Mouse (Mus musculus): ENCODE results near the gene Gm36176. TPM values are rescaled to one million over a fixed set of nuclear protein-coding genes. Genes with fewer than 3 reads are reported as not detected.
"Not testable (repeated sequence)": the region's sequence is repeated elsewhere in the genome, so short reads cannot be mapped to it uniquely, and the experiment has no call there.

The Gm36176 gene
- not detected in 2 replicates for polyA plus RNA-seq (2016; fragmentation: Nextera tagmentation; extraction: Ambion mirVana)

- H3K9me3 ChIP-seq = peaks cover 22% of the 10 kb centered on the region; the same call in 1 of the 2 replicates
- no peaks in the 10 kb centered on the region for H3K36me3 ChIP-seq (replicated peaks)
- no peak within 1 kb of the TSS for H3K4me3 ChIP-seq
- H3K27me3 ChIP-seq (ENCODE audit: poor library complexity, severe bottlenecking) = no peaks in the 10 kb centered on the region
- DNase-seq (ENCODE audit: extremely low spot score, low spot score) = no peak
- H3K27ac ChIP-seq = 0 out of 2 replicates have a peak within 1 kb of the TSS, but pooled peaks have one; percentile 15
- 76% methylated on average over 3 of the region's 3 CpGs for WGBS
- H3K4me1 ChIP-seq = no peaks in the 10 kb centered on the region
Measured at GRCm38 (mm10) chr10:77846503-77846902, at the start of gene Gm36176. Gene Gm36176 (plus strand): TSS chr10:77846803.

- no peak overlapping the region for H3K4me3 ChIP-seq
- 21% methylated on average over 3 of the region's 3 CpGs for WGBS
- no peaks in the 10 kb centered on the region for H3K36me3 ChIP-seq (replicated peaks)
- H3K4me1 ChIP-seq = peaks cover 35% of the 10 kb centered on the region
- H3K27ac ChIP-seq = peak overlapping the region; percentile 68
- no peaks in the 10 kb centered on the region for H3K9me3 ChIP-seq
- H3K27me3 ChIP-seq (ENCODE audit: poor library complexity, severe bottlenecking) = no peaks in the 10 kb centered on the region
- no peak for DNase-seq (ENCODE audit: extremely low spot score, low spot score)
Measured at GRCm38 (mm10) chr10:77797677-77798076, 48.9 kb upstream of the Gm36176 start.

- not testable (repeated sequence) for H3K9me3 ChIP-seq; H3K27me3 ChIP-seq (ENCODE audit: poor library complexity, severe bottlenecking); H3K4me3 ChIP-seq; H3K36me3 ChIP-seq (replicated peaks); DNase-seq (ENCODE audit: extremely low spot score, low spot score)
- 46% methylated on average over 3 of the region's 3 CpGs for WGBS
- Histone ChIP-seq H3K4me1 (peaks cover 32% of the 10 kb centered on the region), H3K27ac (peak overlapping the region; percentile 68)
Measured at GRCm38 (mm10) chr10:77798164-77798920, 48.3 kb upstream of the Gm36176 start.

DNA sequence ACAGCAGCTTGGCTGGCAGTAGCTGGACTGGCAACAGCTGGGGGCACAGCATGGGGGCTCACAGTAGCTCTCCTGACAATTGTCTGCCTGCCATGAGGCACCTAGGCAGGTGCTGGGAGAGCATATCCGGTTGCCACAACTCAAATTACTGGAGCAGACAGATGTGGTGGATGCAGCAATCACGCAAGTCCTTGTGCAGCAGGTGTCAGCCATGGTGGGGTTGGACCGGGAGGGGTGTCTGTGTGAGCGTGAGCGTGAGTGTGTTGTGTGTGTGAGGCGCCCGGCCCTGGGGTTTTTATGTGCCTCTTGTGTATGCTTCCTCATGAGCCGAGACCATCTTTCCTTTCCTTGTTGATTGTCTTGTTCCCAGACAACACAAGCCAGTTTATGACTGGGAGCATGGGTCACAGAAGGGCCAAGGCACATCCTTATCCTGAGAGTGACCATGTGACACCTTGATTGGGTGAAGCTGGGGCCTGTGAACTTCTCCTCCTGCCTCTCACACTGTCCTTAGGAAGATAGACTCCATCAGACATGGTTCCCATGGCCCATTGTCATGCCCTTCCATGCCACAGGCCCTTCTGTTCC is 47.6 kb upstream of the Gm36176 start, which contains the start of gene Gm19668:
Gene Gm19668 (minus strand): TSS at position 213 of the 588 bp plus-strand sequence.
- H3K27ac ChIP-seq = peak within 1 kb of the TSS; percentile 68
- H3K4me1 ChIP-seq = peaks cover 26% of the 10 kb centered on the region
- no peak within 1 kb of the TSS for H3K4me3 ChIP-seq
- H3K9me3 ChIP-seq = no peaks in the 10 kb centered on the region
- 56% methylated on average over 8 of the region's 8 CpGs for WGBS
- no peaks in the 10 kb centered on the region for H3K27me3 ChIP-seq (ENCODE audit: poor library complexity, severe bottlenecking)
- no peak for DNase-seq (ENCODE audit: extremely low spot score, low spot score)
- no peaks in the 10 kb centered on the region for H3K36me3 ChIP-seq (replicated peaks)

GRCm38 (mm10) chr10:77804095-77804494 is 42.5 kb upstream of the Gm36176 start:
- Histone ChIP-seq H3K4me3 (no peak overlapping the region), H3K4me1 (peaks cover 3% of the 10 kb centered on the region), H3K36me3 (replicated peaks) (no peaks in the 10 kb centered on the region), H3K27me3 (ENCODE audit: poor library complexity, severe bottlenecking) (no peaks in the 10 kb centered on the region), H3K9me3 (peaks cover 8% of the 10 kb centered on the region), H3K27ac (no peak overlapping the region)
- no peak for DNase-seq (ENCODE audit: extremely low spot score, low spot score)
- WGBS = 88% methylated on average over 3 of the region's 3 CpGs

- H3K27me3 ChIP-seq (ENCODE audit: poor library complexity, severe bottlenecking) = no peaks in the 10 kb centered on the region
- no peak for DNase-seq (ENCODE audit: extremely low spot score, low spot score)
- H3K27ac ChIP-seq = no peak within 1 kb of the TSS
- WGBS = 77% methylated on average over 5 of the region's 5 CpGs
- no peak within 1 kb of the TSS for H3K4me3 ChIP-seq
- peaks cover 4% of the 10 kb centered on the region; the same call in 1 of the 2 replicates for H3K4me1 ChIP-seq
- H3K36me3 ChIP-seq (replicated peaks) = no peaks in the 10 kb centered on the region
- H3K9me3 ChIP-seq = peaks cover 15% of the 10 kb centered on the region
Measured at GRCm38 (mm10) chr10:77811743-77812142, 34.9 kb upstream of the Gm36176 start, which contains the start of gene Gm9507. Gene Gm9507 (minus strand): TSS chr10:77811843.

- 61% methylated on average over 4 of the region's 4 CpGs for WGBS
- no peak for DNase-seq (ENCODE audit: extremely low spot score, low spot score)
Measured at GRCm38 (mm10) chr10:77814382-77814781, 32.2 kb upstream of the Gm36176 start, which contains the start of gene Gm2696. Gene Gm2696 (plus strand): TSS chr10:77814682.

DNA sequence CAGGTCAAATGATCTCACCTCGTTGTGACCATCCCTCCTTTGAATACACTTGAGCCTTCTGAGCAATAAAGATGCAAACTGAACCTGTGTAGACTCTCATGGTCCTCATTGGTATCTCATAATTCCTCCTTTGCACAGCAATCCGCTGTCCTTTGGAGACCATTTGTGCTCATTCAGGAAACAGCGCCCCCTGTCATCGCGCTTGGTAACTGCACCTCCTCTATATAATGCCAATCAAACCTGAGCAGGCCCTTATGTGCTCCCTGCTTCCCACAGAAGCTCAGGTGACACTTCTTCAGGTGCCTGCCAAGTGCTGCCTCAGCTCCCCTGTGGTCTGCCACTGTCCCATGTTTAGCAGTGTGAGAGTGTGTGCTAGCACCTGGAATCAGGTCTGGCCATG is 31.1 kb upstream of the Gm36176 start:
- Histone ChIP-seq H3K4me1 (peaks cover 11% of the 10 kb centered on the region), H3K27me3 (ENCODE audit: poor library complexity, severe bottlenecking) (no peaks in the 10 kb centered on the region), H3K27ac (no peak overlapping the region), H3K4me3 (no peak overlapping the region), H3K9me3 (no peaks in the 10 kb centered on the region), H3K36me3 (replicated peaks) (no peaks in the 10 kb centered on the region)
- 24% methylated on average over 5 of the region's 5 CpGs for WGBS
- peak; percentile 36 for DNase-seq (ENCODE audit: extremely low spot score, low spot score)

More at GRCm38 (mm10) chr10:77814382-77814781, 32.2 kb upstream of the Gm36176 start, which contains the start of gene Gm2696:
- Histone ChIP-seq H3K4me1 (peaks cover 11% of the 10 kb centered on the region), H3K27me3 (ENCODE audit: poor library complexity, severe bottlenecking) (no peaks in the 10 kb centered on the region), H3K4me3 (no peak within 1 kb of the TSS), H3K9me3 (peaks cover 6% of the 10 kb centered on the region; the same call in 1 of the 2 replicates), H3K27ac (0 out of 2 replicates have a peak within 1 kb of the TSS, but pooled peaks have one; percentile 3), H3K36me3 (replicated peaks) (no peaks in the 10 kb centered on the region)

DNA sequence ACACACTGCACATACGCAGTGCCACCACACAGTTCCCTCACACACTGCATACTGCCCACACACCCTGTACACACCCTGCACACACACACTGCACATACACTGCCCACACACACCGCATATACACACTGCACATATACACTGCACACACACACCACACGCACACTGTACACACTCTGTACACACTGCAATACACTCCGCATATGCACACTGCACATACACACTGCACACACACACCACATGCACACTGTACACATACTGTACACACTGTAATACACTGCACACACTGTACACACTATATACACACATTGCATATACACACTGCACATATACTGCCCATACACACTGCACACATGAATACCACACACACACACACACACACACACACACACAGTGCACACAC is 28.1 kb upstream of the Gm36176 start:
- DNase-seq (ENCODE audit: extremely low spot score, low spot score) = no peak
- WGBS = 92% methylated on average over 4 of the region's 4 CpGs
- no peaks in the 10 kb centered on the region for H3K36me3 ChIP-seq (replicated peaks)
- peaks cover 11% of the 10 kb centered on the region for H3K4me1 ChIP-seq
- peaks cover 1% of the 10 kb centered on the region; the same call in 1 of the 2 replicates for H3K9me3 ChIP-seq
- H3K27ac ChIP-seq = peak overlapping the region; percentile 25; the same call in 1 of the 2 replicates
- no peaks in the 10 kb centered on the region for H3K27me3 ChIP-seq (ENCODE audit: poor library complexity, severe bottlenecking)
- no peak overlapping the region for H3K4me3 ChIP-seq

DNA sequence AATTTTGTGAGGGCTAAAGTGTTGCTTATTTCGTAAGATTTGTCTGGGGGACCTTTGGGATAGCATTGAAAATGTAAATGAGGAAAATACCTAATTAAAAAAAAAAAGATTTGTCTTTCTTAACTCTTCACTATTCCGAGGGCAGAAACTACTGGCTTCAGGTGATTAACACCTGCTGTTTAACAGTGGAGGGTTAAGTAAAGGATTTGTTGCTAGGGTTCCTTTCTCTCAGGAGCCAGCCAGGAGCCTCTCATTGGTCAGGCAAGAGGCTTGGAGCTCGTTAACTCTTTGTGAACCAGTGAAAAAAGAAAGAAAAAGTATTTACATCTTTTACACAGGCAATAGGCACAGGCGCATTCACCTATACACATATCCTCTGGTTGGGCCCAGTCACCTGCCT is 27.4 kb upstream of the Gm36176 start:
- Histone ChIP-seq H3K4me3 (no peak overlapping the region), H3K27ac (0 out of 2 replicates have a peak overlapping the region, but pooled peaks have one; percentile 25), H3K27me3 (ENCODE audit: poor library complexity, severe bottlenecking) (no peaks in the 10 kb centered on the region), H3K36me3 (replicated peaks) (no peaks in the 10 kb centered on the region), H3K9me3 (peaks cover 8% of the 10 kb centered on the region; the same call in 1 of the 2 replicates), H3K4me1 (peaks cover 11% of the 10 kb centered on the region)
- DNase-seq (ENCODE audit: extremely low spot score, low spot score) = no peak
- 23% methylated on average over 4 of the region's 4 CpGs for WGBS

GRCm38 (mm10) chr10:77826951-77827350 is 19.7 kb upstream of the Gm36176 start, which contains the start of gene Krtap10-4:
Gene Krtap10-4 (minus strand): TSS chr10:77827095.
- Histone ChIP-seq H3K27me3 (ENCODE audit: poor library complexity, severe bottlenecking) (no peaks in the 10 kb centered on the region), H3K9me3 (peaks cover 8% of the 10 kb centered on the region; the same call in 1 of the 2 replicates), H3K4me1 (no peaks in the 10 kb centered on the region), H3K4me3 (no peak within 1 kb of the TSS), H3K27ac (no peak within 1 kb of the TSS), H3K36me3 (replicated peaks) (no peaks in the 10 kb centered on the region)
- 76% methylated on average over 6 of the region's 6 CpGs for WGBS
- DNase-seq (ENCODE audit: extremely low spot score, low spot score) = no peak

DNA sequence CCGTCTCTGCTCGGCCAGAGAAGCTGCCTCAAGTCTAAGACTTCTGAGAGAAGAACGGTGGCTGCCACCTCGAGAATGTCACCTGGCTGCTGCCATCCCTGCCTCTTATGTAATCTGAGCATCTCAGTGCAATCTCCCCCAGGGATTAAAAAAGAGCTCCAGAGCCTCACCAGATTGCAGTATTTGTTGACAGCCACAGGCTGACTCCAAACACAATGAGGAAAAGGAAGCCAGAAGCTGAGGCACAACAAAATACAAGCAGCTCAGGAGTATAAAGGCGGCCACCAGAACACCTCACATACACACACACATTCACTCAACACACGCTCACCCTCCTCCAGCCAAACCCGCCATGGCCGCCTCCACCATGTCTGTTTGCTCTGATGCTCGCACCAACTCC is 11.0 kb upstream of the Gm36176 start, which contains the start of gene Krtap10-10:
Gene Krtap10-10 (plus strand): TSS at position 301 of the 400 bp plus-strand sequence.
- Histone ChIP-seq H3K36me3 (replicated peaks) (no peaks in the 10 kb centered on the region), H3K4me3 (no peak within 1 kb of the TSS), H3K9me3 (no peaks in the 10 kb centered on the region), H3K4me1 (no peaks in the 10 kb centered on the region), H3K27me3 (ENCODE audit: poor library complexity, severe bottlenecking) (no peaks in the 10 kb centered on the region), H3K27ac (no peak within 1 kb of the TSS)
- DNase-seq (ENCODE audit: extremely low spot score, low spot score) = no peak
- 72% methylated on average over 9 of the region's 9 CpGs for WGBS

All from forebrain, embryonic 10.5 days (tissue).